Mouse (Mus musculus) lung, adult 2 months (tissue): ENCODE results near the gene Atp5j2. TPM values are rescaled to one million over a fixed set of nuclear protein-coding genes. Genes with fewer than 3 reads are reported as not detected.

Source experiments
- DNase-seq: peaks from one replicate; pipeline ENCODE4 v3.0.0; 2022
- H3K4me1 ChIP-seq: fragments of 200-500 bp; 2 replicates; pipeline ENCODE4 v1.6.1; 2011; ENCODE audit warnings: low read length; ENCODE audit not compliant: control insufficient read depth, insufficient read depth
- H3K4me3 ChIP-seq: fragments of 200-500 bp; replicated peaks from 2 replicates; pipeline ENCODE3; 2011; ENCODE audit warnings: low read depth, mild to moderate bottlenecking, control low read depth, low read length; ENCODE audit errors: extremely low read depth
- CTCF ChIP-seq: fragments of 200-500 bp; IDR thresholded peaks from 2 replicates; pipeline ENCODE4 v1.5.1; 2011; ENCODE audit warnings: mild to moderate bottlenecking, low read length, control low read depth; ENCODE audit not compliant: insufficient read depth
- POLR2A ChIP-seq: fragments of 200-500 bp; IDR thresholded peaks from 2 replicates; pipeline ENCODE4 v1.6.1; 2011; ENCODE audit warnings: low read depth, mild to moderate bottlenecking, control low read depth, low read length, borderline replicate concordance; ENCODE audit errors: extremely low read depth
- WGBS: fragments of 180-500 bp; shearing (Covaris S2); methylation state at CpG from one replicate; pipeline ENCODE4 v1.1.7; 2018; 5-methylcytosine and 5-hydroxymethylcytosine counted together
- polyA plus RNA-seq: library from polyadenylated mRNA; depleted of rRNA; stranded (reverse); fragments of >200 nt; gene quantifications from 2 replicates; pipeline ENCODE4 v1.2.3, GENCODE M21; 2012; rRNA removed

Gene Atp5j2
- polyA plus RNA-seq, 1 experiment, result 107 TPM

GRCm38 (mm10) chr5:145139571-145140519, 52.0 kb downstream of the Atp5j2 start, which contains the start of the genes Pdap1 and Bud31:
Gene Pdap1, minus strand, starts transcription at chr5:145140238.
Gene Bud31, plus strand, starts transcription at chr5:145140362.
- under 1% methylated on average over 84 of the region's 84 CpGs for WGBS
- DNase-seq, result peak; percentile 97

DNA sequence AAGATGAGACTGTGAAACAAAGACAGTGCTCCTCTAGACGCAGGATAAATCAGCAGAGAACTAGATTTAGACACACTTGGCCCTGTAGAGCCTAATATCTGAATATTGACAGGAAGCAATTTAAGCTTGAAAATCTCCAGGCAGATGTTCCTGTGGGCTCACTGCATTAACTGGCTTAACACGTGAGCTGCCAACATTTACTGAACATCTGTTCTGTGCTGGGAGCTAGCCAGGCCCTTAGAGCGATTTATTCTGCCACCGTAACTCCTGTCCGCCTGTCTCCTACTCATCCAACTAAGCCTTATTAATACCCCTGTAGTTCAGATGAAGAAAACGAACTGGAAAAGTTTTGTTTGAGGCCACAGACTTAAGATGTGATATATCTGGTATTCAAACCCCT, 53.0 kb downstream of the Atp5j2 start:
- WGBS, result 5% methylated on average over 6 of the region's 6 CpGs
- H3K4me3 ChIP-seq, result peak overlapping the region; percentile 91
- TF ChIP-seq POLR2A, result no peak
- no peak for TF ChIP-seq CTCF

More at GRCm38 (mm10) chr5:145139571-145140519, 52.0 kb downstream of the Atp5j2 start, which contains the start of the genes Pdap1 and Bud31:
- Histone ChIP-seq H3K4me3 (peak within 1 kb of the TSS; percentile 97), H3K4me1 (peaks cover 2% of the 10 kb centered on the region; the same call in 1 of the 2 replicates)
- TF ChIP-seq POLR2A, result peak; percentile 74; the same call in 1 of the 2 replicates
- no peak for TF ChIP-seq CTCF

More for the DNA sequence above, 53.0 kb downstream of the Atp5j2 start:
- H3K4me1 ChIP-seq, result peaks cover 2% of the 10 kb centered on the region; the same call in 1 of the 2 replicates
- DNase-seq, result no peak

Other genes with a start within 250 kb of the Atp5j2 start
- 33.5 and 34.1 TPM in 2 replicates for gene Smurf1, start 226.2 kb downstream of the Atp5j2 start, polyA plus RNA-seq
- not detected in 2 replicates for gene Gm4871, start 159.3 kb downstream of the Atp5j2 start, polyA plus RNA-seq
- gene 1700018F24Rik, start 149.1 kb downstream of the Atp5j2 start, polyA plus RNA-seq, result not detected in 2 replicates
- gene Arpc1a, start 108.2 kb downstream of the Atp5j2 start, polyA plus RNA-seq, result 117 and 135 TPM in 2 replicates
- gene Kpna7, start 108.0 kb downstream of the Atp5j2 start, polyA plus RNA-seq, result not detected in 2 replicates
- gene Arpc1b, start 77.8 kb downstream of the Atp5j2 start, polyA plus RNA-seq, result 492 and 519 TPM in 2 replicates
- gene Pdap1, start 51.8 kb downstream of the Atp5j2 start, polyA plus RNA-seq, result 18.4 and 23.4 TPM in 2 replicates
- gene Bud31, start 51.7 kb downstream of the Atp5j2 start, polyA plus RNA-seq, result 33.1 and 33.9 TPM in 2 replicates
- gene Ptcd1, start 25.0 kb downstream of the Atp5j2 start, polyA plus RNA-seq, result 10.2 and 10.5 TPM in 2 replicates
- gene Cpsf4, start 24.8 kb downstream of the Atp5j2 start, polyA plus RNA-seq, result 22.6 and 23.5 TPM in 2 replicates
- 3.1 and 4.2 TPM in 2 replicates for gene Zkscan14, start 9.8 kb upstream of the Atp5j2 start, polyA plus RNA-seq
- gene Zkscan5, start 12.5 kb upstream of the Atp5j2 start, polyA plus RNA-seq, result 3.1 and 4.1 TPM in 2 replicates
- 11.4 and 18.0 TPM in 2 replicates for gene Zfp655, start 39.7 kb upstream of the Atp5j2 start, polyA plus RNA-seq
- gene Zscan25, start 88.4 kb upstream of the Atp5j2 start, polyA plus RNA-seq, result 15.6 and 18.8 TPM in 2 replicates
- gene Cyp3a57, start 153.2 kb upstream of the Atp5j2 start, polyA plus RNA-seq, result not detected in 2 replicates